Mouse (Mus musculus) macrophage (primary cell): Measurements from ENCODE around the gene R3hdm1. TPM values are rescaled to one million over a fixed set of nuclear protein-coding genes. Genes with fewer than 3 reads are reported as not detected.
A peak's percentile ranks its signal among the peaks of the same experiment; 100 is the strongest.
"Not testable (repeated sequence)": the region's sequence is repeated elsewhere in the genome, so short reads cannot be mapped to it uniquely, and the experiment has no call there.

Source experiments
- H3K27ac ChIP-seq: fragments of 350-480 bp; formaldehyde crosslinking; 2 replicates; pipeline ENCODE4 v1.9.0; 2021
- H3K36me3 ChIP-seq: fragments of 350-480 bp; formaldehyde crosslinking; 2 replicates; pipeline ENCODE4 v1.9.0; 2021; ENCODE audit errors: inconsistent target
- H3K4me3 ChIP-seq: fragments of 350-480 bp; formaldehyde crosslinking; 2 replicates; pipeline ENCODE4 v1.9.0; 2021; ENCODE audit errors: inconsistent target
- H3K79me2 ChIP-seq: fragments of 350-480 bp; formaldehyde crosslinking; 2 replicates; pipeline ENCODE4 v1.9.0; 2021; ENCODE audit errors: inconsistent target
- WGBS: methylation state at CpG from one replicate; pipeline ENCODE4 v1.1.7; 2026; ENCODE audit warnings: inconsistent platforms; ENCODE audit not compliant: missing documents; 5-methylcytosine and 5-hydroxymethylcytosine counted together
- polyA plus RNA-seq: library from polyadenylated mRNA; stranded (reverse); fragments of 250-400 nt; gene quantifications from 3 replicates; pipeline ENCODE4 v1.2.4, GENCODE M21; 2018; ENCODE audit warnings: inconsistent platforms

R3hdm1 gene
- polyA plus RNA-seq, 1 experiment from 2014 or later: 109 TPM

DNA sequence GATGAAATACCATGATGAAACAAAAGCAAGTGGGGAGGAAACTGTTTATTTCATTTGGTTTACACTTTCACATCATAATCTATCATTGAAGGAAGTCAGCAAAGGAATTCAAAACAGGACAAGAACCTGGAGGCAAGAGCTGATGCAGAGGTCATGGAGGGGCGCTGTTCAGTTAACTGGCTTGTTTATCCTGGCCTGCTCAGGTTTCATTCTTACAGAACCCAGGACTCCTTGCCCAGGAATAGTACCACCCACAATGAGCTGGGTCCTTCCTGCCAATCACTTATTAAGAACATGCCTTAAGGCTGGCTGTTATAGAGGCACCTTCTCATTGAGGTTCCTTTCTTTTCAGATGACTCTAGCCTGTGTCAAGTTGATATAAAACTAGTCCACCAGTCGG, 90.9 kb downstream of the R3hdm1 start:
- H3K79me2 ChIP-seq: no peaks in the 10 kb centered on the region
- WGBS: 91% methylated on average over 2 of the region's 2 CpGs
- no peak overlapping the region for H3K27ac ChIP-seq
- H3K36me3 ChIP-seq: peaks cover 16% of the 10 kb centered on the region; the same call in 1 of the 2 replicates
- no peak overlapping the region for H3K4me3 ChIP-seq

DNA sequence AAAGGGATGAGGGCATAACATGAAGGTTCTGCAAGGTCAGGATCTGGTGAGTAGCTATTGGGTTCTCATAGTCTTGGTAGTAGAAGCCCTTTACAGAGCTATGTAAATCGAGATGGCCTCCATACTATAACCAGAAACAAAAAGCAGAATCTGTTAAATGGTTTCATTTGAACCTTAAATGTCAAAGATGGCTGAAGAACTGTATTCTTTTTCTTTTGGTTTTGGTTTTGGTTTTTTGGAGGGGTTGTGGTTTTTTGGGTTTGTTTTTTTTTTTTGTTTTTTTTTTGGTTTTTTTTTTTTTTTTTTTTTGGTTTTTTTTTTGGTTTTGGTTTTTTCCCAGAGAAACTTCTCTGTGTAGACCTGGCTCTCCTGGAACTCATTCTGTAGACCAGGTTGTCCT, 94.3 kb downstream of the R3hdm1 start:
- no peak overlapping the region for H3K4me3 ChIP-seq
- WGBS: 92% methylated on average over 1 of the region's 1 CpGs
- no peaks in the 10 kb centered on the region for H3K79me2 ChIP-seq
- H3K36me3 ChIP-seq: peaks cover 16% of the 10 kb centered on the region; the same call in 1 of the 2 replicates
- no peak overlapping the region for H3K27ac ChIP-seq

DNA sequence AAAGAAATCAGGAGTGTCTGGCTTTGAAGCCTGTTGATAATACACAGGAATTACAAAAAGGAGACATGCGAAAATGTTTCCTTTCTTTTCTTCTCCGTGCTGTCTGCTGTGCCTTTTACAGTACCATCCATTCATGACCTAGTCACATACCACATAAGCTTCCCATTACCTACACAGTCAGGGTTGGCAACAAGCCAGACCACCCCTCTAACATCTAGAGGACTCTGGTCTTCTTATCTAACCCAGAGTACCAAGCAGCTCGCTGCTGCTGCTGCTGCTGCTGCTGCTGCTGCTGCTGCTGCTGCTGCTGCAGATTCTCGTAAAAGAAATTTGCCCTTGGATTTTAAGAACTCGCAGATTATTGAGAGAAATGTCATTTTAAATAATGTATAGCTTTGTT, 110.2 kb downstream of the R3hdm1 start:
- Histone ChIP-seq H3K36me3 (peaks cover 44% of the 10 kb centered on the region), H3K4me3 (no peak overlapping the region), H3K79me2 (no peaks in the 10 kb centered on the region), H3K27ac (no peak overlapping the region)
- 91% methylated on average over 5 of the region's 5 CpGs for WGBS

DNA sequence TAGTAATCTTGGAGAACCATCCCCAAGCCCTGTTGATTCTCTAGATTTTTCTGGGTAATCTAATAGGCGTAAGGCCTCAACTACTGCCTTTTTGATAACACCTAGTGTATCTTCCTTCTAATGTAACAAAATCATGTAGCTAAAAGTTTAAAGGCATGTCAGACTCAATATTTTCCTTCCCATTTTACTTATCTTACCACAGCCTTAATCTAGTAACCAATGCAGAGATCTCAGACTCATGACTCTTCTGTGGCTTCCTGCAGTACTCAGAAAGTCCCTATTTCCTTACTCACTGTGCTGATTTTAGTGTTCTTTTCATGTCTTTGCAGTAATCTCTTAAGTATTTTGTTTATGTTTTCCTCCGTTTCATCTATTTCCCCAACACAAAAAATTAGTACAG, 118.8 kb downstream of the R3hdm1 start:
- Histone ChIP-seq H3K79me2 (no peaks in the 10 kb centered on the region), H3K36me3 (peaks cover 50% of the 10 kb centered on the region), H3K4me3 (no peak overlapping the region), H3K27ac (no peak overlapping the region)
- WGBS: 100% methylated on average over 2 of the region's 2 CpGs

DNA sequence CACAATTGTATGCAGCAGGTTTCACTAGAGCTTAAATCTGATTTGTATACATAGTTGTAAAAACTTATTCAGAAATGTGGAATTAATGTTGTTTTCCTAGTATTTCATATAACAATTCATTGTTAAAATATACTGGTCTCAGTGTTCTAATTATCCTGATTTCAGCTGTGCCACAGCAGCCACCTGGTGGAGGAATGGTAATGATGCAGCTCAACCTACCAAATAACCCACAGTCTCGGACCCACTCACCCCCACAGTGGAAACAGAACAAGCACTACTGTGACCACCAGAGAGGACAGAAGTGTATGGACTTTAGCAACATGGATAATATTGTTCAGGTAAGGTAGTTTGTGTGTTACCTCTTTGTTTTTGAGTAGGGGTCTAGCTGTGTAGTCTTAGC, 120.2 kb downstream of the R3hdm1 start:
- peaks cover 43% of the 10 kb centered on the region for H3K36me3 ChIP-seq
- H3K4me3 ChIP-seq: no peak overlapping the region
- H3K27ac ChIP-seq: no peak overlapping the region
- WGBS: 92% methylated on average over 1 of the region's 1 CpGs
- no peaks in the 10 kb centered on the region for H3K79me2 ChIP-seq

DNA sequence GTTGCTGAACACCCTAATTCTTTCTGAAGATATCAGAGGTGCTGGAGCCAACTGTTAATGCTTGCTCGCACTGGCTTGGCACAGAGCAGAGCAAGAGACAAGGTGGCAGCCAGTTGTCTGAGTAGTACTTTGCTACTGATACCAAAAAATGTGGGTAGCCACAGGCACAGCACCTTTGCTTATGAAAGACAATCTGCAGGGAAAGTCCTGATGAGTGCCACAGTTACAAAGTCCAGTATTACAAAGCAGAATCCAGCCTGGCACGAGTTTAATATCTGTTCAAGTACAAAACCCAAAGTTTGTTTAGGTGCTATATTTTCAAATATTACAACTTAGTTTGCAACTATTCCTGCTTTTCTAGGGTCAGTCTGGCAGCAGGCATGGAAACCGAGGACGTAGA, 132.1 kb downstream of the R3hdm1 start:
- Histone ChIP-seq H3K4me3 (no peak overlapping the region), H3K79me2 (no peaks in the 10 kb centered on the region), H3K27ac (no peak overlapping the region), H3K36me3 (peaks cover 55% of the 10 kb centered on the region)
- 98% methylated on average over 4 of the region's 4 CpGs for WGBS

DNA sequence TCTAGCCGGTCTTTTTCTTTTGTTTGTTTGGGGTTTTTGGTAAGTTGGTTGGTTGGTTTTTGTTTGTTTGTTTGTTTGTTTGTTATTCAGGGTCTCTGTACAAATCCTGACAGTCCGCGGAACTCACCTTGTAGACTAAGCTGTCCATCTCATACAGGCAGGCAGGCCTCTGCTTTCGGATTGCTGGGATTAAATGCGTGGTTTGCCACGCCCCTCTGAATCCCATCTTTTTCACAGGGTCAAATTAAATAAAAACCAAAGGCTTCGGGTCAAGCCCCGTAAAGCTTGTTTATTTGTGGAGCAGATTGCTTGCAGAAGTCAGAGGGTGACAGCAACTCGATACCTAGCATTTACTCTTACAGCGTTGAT, 140.5 kb downstream of the R3hdm1 start, which contains the start of gene Ubxn4:
Ubxn4 (plus strand) TSS at position 338 of the 369 bp plus-strand sequence.
- Histone ChIP-seq H3K79me2 (peaks cover 43% of the 10 kb centered on the region), H3K4me3 (peak within 1 kb of the TSS; percentile 73), H3K36me3 (no peaks in the 10 kb centered on the region), H3K27ac (peak within 1 kb of the TSS; percentile 53)
- 17% methylated on average over 10 of the region's 10 CpGs for WGBS

DNA sequence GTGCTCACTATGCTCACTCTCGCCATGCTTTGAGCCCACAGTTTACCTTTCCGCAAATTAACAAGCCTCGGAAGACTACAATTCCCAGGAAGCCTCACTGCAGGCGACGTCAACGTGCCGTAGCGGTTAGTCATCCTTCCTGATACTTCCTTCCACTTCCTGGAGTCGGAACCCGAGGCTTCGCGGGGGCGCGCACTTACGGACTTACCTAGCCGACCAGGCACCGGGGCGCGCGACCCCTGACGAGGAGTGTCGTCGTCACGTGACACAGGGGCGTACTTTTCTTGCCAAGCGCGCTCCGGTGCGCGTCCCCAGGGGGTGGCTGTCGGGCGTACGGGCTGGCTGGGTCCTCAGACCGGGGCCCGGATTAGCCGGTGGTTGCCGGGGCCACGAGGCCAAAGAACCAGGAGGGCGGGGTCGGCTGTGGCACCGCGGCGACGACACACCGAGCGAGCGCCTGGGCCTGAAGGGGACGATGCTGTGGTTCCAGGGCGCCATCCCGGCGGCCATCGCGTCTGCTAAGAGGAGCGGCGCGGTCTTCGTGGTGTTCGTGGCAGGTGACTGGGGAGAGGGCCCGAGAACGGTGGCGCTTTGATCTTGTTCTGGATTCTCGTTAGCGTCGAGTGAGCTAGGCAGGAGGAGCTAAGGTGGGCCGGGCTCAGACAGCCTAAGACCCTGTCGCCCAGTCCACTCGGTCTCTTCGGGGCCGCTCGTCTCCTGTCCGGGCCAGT, 141.1 kb downstream of the R3hdm1 start:
- peaks cover 49% of the 10 kb centered on the region for H3K79me2 ChIP-seq
- peak overlapping the region; percentile 53 for H3K27ac ChIP-seq
- H3K36me3 ChIP-seq: no peaks in the 10 kb centered on the region
- H3K4me3 ChIP-seq: peak overlapping the region; percentile 73
- under 1% methylated on average over 69 of the region's 71 CpGs for WGBS

DNA sequence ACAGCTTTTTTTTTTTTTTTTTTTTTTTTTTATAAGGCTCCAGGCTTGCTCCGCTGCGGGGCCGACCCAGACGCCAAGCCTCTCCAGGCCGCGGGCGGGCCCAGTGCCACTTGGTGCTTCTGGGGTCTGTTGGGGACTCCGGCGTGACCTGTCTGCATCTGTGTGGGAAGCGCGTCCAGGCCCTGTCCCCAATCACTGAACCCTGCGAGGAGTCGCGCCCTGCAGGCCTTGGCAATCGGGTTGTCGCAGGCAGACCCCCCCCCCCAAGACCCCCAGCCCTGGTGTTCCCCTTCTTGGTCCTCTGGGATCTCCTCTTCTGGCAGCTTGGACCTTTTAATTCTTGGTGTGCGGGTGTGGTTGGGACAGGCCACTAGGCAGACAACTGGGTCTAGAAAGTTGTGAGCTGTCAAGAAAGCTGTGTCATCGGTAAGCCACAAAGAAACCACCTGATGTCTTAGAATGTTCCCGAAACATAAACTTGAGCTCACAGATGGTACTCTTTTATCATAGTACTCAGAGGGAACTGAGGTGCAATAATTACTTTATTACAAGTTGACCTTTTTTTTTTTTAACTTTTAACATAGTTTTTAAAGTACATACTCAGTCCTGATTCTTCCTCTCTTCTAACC, 141.7 kb downstream of the R3hdm1 start:
- peaks cover 56% of the 10 kb centered on the region for H3K79me2 ChIP-seq
- WGBS: 0% methylated on average over 19 of the region's 19 CpGs
- peak overlapping the region; percentile 53 for H3K27ac ChIP-seq
- H3K36me3 ChIP-seq: 0 out of 2 replicates have a peak, but pooled peaks cover 3% of the 10 kb centered on the region
- peak overlapping the region; percentile 73 for H3K4me3 ChIP-seq

DNA sequence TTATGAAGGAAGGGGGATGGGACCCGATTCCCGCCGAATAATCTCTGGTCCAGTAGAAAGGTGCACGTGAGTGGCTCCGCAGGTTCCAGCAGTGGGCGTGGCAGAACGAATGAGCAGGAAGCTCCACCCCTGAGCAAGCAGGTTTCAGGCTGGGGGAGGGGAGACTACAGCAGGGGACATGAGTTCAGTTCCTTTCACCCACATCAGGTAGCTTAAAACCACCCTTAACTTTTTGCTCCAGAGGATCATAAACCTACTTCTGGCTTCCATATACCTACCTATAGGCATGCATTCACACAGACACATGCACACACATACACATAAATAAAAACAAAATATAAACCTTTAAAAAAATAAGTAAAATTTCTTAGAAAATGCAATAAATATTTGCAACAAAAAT, 164.0 kb downstream of the R3hdm1 start:
- H3K36me3 ChIP-seq: peaks cover 88% of the 10 kb centered on the region
- not testable (repeated sequence) for H3K79me2 ChIP-seq, H3K4me3 ChIP-seq, H3K27ac ChIP-seq
- 89% methylated on average over 6 of the region's 7 CpGs for WGBS

DNA sequence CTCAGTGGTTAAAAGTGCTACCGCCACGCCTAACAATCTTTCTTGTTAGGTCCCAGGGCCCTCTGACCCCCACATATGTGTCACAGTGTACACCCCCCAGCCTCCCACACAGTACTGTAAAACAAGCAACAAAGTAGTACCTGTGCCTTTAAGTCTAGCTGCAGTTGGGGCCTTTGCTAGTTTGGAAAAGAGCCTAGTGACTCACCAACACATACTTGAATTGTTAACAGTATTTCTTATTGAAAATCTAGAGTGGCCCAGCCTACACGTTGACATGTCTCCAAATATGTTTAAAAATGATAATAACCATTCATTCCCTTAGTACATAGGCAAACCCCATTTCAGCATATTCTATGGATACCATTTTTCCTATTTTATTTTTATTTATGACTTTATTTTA, 167.6 kb downstream of the R3hdm1 start:
- H3K27ac ChIP-seq: no peak overlapping the region
- peaks cover 93% of the 10 kb centered on the region for H3K36me3 ChIP-seq
- no peak overlapping the region for H3K4me3 ChIP-seq
- no peaks in the 10 kb centered on the region for H3K79me2 ChIP-seq
- WGBS: 97% methylated on average over 3 of the region's 3 CpGs

DNA sequence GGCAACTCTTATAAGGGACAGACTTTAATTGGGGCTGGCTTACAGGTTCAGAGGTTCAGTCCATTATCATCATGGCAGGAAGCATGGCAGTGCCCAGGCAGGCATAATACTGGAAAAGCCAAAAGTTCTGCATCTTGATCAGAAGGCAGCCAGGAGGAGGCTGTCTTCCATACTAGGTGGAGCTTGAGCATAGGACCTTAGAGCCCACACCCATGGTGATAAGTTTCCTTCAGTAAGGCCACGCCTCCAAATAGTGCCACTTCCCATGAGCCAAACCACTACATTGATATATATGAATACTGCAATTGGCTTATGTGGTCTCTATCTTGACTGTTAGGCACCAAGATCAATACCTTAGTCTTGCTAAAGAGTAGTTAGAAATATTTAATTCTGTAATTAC, 172.8 kb downstream of the R3hdm1 start:
- Histone ChIP-seq H3K4me3 (no peak overlapping the region), H3K36me3 (peaks cover 87% of the 10 kb centered on the region), H3K27ac (no peak overlapping the region), H3K79me2 (no peaks in the 10 kb centered on the region)
- 86% methylated on average over 1 of the region's 1 CpGs for whole genome bisulfite sequencing

DNA sequence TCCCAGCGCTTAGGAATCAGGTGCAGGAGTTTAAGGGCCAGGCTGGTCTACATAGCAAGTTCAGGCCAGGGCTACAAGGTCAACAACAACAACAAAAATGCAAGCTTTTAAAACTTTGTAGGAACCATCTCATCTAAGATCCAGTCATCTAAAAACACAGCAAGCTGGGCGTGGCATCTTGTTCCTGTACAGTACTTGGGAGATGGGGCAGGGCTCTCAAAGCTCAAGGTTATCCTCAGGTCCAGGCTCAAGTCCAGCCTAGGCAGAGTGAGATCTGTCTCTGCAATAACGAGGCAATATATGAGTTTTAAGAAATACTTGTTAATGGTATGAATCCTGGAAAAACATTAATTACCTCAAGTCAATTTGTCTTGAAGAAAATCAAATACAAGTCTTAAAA, 175.5 kb downstream of the R3hdm1 start:
- H3K79me2 ChIP-seq: no peaks in the 10 kb centered on the region
- H3K36me3 ChIP-seq: peaks cover 64% of the 10 kb centered on the region
- 88% methylated on average over 3 of the region's 3 CpGs for WGBS
- no peak overlapping the region for H3K4me3 ChIP-seq
- no peak overlapping the region for H3K27ac ChIP-seq

DNA sequence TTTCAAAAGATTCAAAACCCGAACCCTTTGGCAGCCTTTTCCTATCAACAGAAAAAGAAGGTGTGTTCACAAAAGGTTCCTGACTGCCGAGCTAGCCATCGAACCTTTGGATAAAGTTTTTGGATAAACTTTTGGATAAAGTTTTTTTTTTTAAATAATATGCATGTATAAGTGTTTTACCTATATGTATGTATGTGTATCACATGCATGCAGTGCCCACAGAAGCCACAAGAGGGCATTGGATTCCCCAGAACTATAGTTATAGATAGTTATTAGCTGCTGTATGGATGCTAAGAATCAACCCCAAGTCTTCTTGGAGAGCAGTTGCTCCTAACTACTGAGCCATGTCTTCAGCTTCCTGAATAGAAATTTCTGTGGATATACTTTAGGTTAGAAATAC, 178.7 kb downstream of the R3hdm1 start:
- Histone ChIP-seq H3K4me3 (no peak overlapping the region), H3K36me3 (peaks cover 33% of the 10 kb centered on the region), H3K79me2 (no peaks in the 10 kb centered on the region), H3K27ac (no peak overlapping the region)
- 93% methylated on average over 3 of the region's 3 CpGs for WGBS

DNA sequence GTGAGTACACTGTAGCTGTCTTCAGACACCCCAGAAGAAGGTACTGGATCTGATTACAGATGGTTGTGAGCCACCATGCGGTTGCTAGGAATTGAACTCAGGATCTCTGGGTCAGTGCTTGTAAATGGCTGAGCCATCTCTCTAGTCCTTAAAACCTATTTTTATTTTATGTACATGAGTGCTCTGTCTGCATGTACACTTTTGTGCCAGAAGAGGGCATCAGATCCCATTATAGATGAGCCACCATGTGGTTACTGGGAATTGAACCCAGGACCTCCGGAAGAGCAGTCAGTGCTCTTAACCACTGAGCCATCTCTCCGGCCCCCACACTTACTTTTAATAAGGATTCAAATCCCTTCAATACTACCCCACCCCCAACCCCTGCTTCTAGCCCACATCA, 179.8 kb downstream of the R3hdm1 start:
- Histone ChIP-seq H3K79me2 (no peaks in the 10 kb centered on the region), H3K4me3 (no peak overlapping the region), H3K36me3 (peaks cover 23% of the 10 kb centered on the region), H3K27ac (no peak overlapping the region)
- WGBS: 95% methylated on average over 3 of the region's 3 CpGs
